Mouse (Mus musculus) lung, postnatal 25 days (tissue): Measurements from ENCODE around the gene Per2.

Experiments
- DNase-seq: peaks from one replicate; pipeline ENCODE4 v3.0.0; 2022; ENCODE audit warnings: low spot score

The Per2 gene

DNA sequence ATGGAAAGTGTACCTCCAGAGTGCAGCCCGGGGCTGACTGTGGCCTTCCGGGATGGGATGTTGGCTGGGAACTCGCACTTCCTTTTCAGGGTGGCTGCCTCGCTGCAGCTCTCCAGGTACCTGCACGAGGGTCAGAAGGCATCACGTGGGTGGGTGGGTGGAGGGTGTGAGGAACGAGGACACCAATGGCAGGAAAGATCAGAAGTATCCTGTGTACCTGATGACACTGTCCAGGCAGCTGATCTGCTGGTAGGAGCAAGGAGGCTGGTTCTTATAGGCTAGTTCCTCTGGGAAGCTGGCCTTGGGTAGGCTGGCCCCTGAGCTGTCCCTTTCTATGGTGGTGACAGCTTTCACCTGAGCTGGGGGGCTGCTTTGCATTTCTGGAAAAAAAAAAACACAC, 28.4 kb downstream of the Per2 start:
- no peak for DNase-seq

DNA sequence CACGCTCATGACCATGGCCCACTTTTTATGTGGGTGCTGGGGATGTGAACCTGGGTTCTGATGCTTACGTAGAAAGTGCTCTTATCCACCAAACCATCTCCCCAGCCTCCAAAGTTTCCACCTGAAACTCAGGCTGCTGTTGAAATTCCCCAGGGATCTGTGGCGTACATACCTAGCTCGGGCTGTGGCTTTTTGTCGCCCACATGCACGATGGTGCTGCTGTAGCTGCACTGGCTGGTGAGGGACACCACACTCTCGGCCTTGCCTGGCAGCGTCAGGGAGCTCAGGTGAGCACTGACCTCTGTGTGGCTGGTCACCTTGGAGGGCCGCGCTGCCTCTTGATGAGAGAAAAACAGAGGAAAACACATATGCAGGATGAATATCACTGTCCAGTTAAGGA, 29.9 kb downstream of the Per2 start:
- DNase-seq = no peak

GRCm38 (mm10) chr1:91428614-91429013, 30.5 kb downstream of the Per2 start:
- peak; percentile 85 for DNase-seq

- DNase-seq = no peak
Measured at GRCm38 (mm10) chr1:91426397-91426796, 32.7 kb downstream of the Per2 start.

DNA sequence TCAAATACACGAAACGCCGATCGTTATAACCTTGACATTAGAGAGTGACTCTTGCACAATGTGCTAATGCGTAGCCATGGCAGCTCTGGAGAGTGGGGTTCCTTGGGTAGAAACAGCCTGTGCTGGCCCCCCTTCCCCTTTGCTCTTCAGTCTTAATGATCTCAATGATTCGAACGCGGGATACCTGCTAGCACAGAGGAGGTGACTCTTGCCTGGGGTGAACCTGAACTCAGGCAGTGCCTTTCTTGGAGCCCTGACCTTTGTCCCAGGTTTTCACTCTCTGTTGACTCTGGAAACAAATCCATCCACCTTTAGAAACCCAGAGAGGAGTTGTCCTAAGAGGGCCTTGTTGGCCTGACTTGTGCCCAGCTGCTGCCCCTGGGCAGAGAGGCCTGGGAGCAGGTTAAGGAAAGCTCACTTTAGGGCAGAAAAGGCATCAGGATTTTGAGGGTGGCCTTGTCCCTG, 38.5 kb downstream of the Per2 start:
- no peak for DNase-seq

DNA sequence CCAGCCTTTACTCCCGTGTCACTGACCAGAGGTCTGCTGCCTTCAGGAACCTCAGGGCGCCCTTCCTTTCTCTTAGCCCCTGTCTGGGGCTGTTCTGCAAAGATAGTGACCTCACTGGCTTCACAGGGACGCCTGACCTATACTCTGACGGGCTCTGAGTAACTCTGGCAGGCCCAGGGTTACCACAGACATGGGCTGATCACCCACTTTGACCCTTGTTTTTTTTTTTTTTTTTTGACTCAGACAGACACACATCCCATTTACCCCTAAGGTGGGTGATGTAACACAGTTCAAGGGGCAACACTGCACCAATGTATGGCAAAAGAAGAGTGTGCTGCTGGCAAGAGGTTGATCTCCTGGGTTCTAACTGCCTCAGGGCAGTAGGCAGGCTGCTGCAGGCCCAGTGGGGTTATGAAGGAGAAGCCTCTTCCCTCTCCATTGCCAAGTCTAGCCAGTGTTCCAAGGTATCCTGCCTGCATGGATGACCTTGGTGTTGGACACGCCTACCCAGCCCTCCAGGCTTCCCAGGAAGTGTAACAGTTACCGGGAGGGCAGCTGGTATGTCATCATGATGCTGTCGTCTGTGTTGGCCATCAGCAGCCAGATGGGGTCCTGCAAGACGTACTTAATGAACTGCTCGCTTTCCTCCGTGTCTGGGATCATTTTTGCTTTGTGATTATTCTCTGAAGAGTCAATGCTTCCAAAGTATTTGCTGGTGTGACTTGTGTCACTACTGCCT, 39.1 kb downstream of the Per2 start:
- DNase-seq = no peak

DNA sequence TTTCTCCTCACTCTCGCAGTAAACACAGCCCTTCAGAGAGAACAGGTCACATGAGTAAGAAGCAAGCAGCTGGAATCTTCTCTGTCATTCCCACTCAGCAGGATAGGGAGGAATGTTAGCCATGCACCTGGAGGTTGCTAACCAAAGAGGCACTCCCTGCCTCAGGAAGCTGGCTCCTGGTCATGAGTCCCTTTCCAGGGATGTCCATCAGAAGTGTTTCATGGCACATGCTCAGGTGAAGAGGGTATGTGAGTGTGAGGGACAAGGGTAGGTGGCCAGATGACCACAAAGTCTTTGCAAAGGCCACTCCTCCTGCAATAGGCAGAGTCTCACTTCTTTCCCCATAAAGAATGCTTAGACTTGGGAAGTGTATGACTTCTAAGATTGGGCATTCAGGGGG, 41.1 kb downstream of the Per2 start:
- DNase-seq = no peak

GRCm38 (mm10) chr1:91415311-91415710, 43.8 kb downstream of the Per2 start:
- no peak for DNase-seq

DNA sequence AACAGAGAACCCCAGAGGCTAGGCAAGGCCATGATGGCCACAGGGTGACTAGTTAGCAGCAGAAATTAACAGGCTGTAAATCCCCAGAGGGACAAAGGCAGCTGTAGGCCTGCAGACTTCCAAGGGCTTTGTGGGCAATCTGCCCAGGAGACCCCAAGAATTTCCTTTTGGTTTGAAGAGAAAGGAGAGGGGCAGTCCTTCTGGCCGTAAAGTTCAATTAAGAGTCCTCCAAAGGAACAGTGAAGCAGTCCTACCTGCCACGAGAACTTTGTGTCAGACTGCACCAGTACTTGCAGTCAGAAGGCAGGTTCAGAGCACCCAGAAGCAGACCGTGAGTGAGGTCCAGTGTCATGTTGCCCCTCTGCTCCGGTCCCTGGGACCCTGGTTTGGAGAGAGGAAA, 44.2 kb downstream of the Per2 start:
- no peak for DNase-seq

- peak; percentile 55 for DNase-seq
Measured at GRCm38 (mm10) chr1:91413898-91414594, 45.1 kb downstream of the Per2 start, which contains the start of gene Hes6. Gene Hes6 (minus strand): TSS chr1:91414038.

- no peak for DNase-seq
Measured at GRCm38 (mm10) chr1:91413536-91413897, 45.6 kb downstream of the Per2 start.

DNA sequence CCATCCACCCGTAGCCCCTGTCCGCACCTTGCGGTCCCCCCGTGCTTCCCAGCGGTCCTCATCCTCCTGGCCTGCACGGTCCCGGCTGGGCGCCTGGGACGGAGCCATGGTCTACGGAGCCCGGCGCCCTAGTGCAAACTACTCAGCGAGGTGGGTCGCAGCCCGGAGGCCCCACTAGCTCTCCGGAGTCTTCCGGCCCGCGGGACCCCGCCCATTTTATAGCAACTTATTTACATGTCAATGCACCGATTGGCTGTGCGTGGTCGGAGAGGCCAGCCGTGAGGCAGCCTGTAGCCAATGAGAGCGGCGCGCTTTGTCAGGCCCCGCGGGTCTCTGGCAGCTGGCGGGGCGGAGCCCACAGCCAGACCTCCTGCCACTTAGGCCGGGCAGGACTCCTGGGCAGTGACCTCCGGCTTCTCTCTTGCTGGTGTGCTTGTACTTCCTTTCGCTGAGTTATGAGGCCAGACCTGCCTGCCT, 46.1 kb downstream of the Per2 start:
- DNase-seq = peak; percentile 98

GRCm38 (mm10) chr1:91412286-91413029, 46.7 kb downstream of the Per2 start:
- DNase-seq = no peak

GRCm38 (mm10) chr1:91411631-91412285, 47.4 kb downstream of the Per2 start:
- DNase-seq = no peak

GRCm38 (mm10) chr1:91407819-91408218, 51.3 kb downstream of the Per2 start:
- DNase-seq = no peak

DNA sequence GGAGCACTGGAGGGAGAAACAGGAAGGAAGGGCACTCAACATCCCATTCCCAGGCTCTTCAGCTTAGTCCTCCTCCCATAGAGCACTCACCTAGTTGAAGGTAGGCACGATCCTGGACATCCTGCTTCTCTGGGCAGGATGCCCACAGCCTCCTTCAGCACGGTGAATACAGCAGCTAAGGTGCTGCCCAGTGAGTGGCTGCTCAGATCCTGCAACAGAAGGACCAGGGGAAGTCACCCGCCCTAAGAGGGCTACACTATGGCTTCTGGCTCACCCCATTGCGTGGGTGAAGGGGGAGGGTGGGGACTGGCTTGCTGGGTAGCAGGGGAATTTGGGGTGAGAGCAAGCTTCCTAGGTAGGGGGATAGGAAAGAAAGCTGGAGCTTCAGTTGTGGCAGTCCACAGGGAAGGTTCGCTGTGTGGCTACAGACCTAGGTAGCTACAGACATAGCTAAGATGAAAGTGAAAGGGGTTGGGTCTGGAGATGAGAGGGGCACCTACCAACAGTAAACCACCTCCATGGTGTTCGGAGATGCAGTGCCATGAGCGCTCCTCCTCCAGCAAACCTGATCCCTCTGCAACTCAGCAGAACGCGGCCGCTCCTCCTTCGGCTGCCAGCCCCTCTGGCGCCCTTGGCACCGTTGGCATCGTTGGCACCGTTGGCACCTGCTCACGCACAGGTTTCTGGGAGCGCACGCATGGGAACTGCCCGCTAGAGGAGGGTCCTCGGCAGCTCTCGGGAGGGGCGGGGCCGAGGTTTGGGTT, 53.5 kb downstream of the Per2 start:
- DNase-seq = peak; percentile 44

GRCm38 (mm10) chr1:91404976-91405375, 54.1 kb downstream of the Per2 start:
- DNase-seq = no peak

DNA sequence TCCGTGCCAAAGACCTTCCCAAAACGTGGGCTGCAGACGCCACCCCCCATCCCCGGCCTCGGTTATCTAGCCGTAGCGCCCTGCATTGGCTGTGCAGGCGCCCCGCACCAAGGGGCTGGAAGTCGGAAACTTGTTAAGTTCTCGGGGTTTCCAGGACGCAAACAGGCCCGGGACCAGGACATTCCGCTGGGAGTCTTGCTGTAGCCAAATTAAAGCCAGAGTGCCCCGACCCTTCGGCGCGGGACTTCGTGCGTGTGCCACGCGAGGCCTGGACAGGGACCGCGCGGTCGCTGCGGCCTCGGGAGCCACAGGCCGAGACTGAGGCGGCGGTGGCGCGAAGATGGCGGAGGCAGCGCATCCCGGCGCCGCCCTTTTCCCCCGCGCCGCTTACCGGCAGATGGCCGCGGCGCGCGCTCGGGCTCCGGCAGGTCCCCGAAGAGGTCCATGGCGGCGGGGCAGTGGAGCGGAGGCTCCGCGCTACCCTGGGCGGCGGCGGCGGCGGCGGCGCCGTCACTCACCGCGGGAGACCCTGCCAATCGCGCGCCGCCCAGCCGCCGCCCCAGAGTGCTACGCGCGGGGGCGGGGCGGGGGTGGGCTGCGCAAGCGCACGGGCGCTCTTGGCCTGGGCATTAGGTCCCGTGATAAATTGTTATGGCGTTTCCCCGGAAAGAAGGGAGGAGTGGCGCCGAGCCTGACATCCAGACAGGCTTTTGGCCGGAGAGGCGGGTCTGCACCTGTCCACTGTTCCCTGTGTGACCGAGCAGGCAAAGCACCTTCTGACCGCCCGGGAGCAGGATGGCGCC, 60.7 kb downstream of the Per2 start, which contains the start of gene Ilkap:
Gene Ilkap, minus strand, starts transcription at position 556 of the 803 bp plus-strand sequence.
- DNase-seq = peak; percentile 86

DNA sequence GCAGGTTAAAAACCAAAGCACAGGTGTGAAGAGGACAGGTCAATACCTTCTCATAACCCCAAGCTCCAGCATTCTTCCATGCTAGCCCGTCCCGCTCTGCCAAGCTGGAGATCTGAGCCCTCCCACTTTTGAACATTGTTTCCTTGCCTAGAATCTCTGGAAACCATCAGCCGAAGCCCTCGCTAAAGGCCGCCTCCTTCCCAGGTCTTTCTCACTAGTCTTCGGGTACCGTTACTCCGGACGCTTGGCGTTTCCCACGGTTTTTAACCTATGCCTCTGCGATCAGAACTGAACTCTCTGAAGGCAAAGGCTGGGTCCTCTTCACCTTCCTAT, 61.2 kb downstream of the Per2 start:
- DNase-seq = no peak

- no peak for DNase-seq
Measured at GRCm38 (mm10) chr1:91390369-91390768, 68.8 kb downstream of the Per2 start.

DNA sequence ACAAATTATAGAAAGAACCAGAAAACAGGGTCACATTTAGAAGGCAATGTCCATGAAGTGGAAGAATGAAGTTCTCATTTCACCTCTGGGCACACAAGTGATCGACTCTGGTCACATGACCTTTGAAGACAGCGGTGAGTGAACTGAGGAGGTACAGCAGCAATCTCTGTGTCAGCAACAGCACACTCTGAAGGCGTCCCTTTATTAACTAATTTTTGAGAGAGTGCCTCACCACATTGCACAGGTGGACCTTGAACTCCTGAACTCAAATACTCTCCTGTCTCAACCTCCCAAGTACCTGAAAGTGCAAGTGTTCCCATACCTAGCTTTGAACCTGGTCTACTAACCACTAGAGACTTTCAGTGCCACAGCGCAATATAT, 78.0 kb downstream of the Per2 start:
- DNase-seq = no peak
